Mouse (Mus musculus) spleen, postnatal 10 days (tissue): ENCODE measurements around the gene Brpf1.
A peak's percentile ranks its signal among the peaks of the same experiment; 100 is the strongest.
"Not testable (repeated sequence)": the region's sequence is repeated elsewhere in the genome, so short reads cannot be mapped to it uniquely, and the experiment has no call there.

Experiments used
- DNase-seq, 2 experiments: peaks; one replicate each; pipeline ENCODE4 v3.0.0; 2021 to 2022; ENCODE audit warnings: low spot score in 2 of 2

Gene Brpf1

DNA sequence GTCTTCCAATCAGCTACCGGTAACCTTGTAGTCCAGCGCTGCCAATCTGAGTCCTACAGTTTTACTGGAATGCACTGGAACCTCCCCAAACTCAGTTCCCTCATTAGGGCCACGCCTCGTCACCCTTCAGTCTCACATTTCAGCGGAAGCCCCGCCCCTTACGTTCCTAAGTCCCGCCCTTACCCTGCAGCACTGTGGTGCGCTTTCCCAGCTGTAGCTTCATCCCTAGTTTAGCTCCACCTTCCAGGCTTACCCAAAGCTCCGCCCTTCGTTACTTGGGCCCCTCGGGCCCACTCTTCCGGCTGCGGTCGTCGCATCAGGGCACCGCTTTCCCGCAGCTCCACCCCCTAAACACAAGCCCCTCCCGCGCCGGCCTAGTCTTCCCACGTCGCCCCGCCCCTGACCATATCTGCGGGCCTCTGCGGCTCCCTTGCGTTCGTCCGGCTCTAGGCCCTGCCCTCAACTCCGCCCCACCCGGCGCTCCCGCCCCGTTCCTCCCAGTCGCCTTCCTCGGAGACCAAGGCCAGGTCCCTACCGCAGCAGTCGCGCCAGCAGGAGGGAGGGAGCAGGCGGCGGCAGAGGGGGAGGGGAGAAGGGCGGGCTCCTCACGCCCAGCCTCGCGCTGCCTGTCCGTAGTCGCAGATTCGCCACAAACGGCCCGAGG lies 483 bp upstream of the Brpf1 start:
- peak; percentile 99 for DNase-seq

DNA sequence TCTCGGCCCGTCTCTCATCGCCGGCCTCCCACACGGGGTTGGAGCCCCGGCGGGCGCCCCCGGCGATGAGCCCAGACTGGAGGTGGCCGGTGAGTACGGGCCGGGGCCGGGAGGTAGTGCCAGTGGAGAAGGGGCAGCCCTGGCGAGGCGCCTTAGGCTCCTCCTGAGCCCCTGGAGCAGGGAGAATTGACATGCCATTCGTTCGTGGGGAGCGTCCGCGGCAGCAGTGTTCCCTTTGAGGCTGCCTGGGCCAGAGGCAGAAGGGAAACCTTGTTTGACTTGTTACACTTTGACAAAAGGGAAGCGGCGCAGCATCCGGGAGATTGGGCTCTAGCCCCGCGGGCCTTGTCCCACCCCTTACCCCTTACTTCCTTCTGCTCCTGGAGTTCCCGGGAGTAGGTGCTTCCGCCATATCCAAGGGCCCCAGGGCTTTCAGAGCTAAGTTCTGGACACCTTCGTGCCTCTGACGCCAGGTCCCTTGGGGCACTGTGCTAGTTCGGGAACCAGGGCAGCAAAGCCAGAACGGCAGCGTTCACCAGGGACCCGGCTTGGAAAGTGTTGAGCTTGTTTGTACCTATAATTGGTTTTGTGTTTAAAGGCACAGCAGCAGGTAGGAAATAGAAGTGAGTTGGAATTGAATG lies 664 bp downstream of the Brpf1 start:
- peak; percentile 68 to 71 for DNase-seq

- peak; percentile 29 to 50 for DNase-seq
Measured at GRCm38 (mm10) chr6:113308141-113308540, 1.2 kb downstream of the Brpf1 start.

GRCm38 (mm10) chr6:113315972-113316371 lies 9.0 kb downstream of the Brpf1 start:
- DNase-seq: no peak

GRCm38 (mm10) chr6:113326533-113327315 lies 19.8 kb downstream of the Brpf1 start, which contains the start of gene Ogg1:
Gene Ogg1 (plus strand): TSS chr6:113326972.
- peak; percentile 92 to 98 for DNase-seq

- DNase-seq: no peak
Measured at GRCm38 (mm10) chr6:113329396-113329795, 22.5 kb downstream of the Brpf1 start.

DNA sequence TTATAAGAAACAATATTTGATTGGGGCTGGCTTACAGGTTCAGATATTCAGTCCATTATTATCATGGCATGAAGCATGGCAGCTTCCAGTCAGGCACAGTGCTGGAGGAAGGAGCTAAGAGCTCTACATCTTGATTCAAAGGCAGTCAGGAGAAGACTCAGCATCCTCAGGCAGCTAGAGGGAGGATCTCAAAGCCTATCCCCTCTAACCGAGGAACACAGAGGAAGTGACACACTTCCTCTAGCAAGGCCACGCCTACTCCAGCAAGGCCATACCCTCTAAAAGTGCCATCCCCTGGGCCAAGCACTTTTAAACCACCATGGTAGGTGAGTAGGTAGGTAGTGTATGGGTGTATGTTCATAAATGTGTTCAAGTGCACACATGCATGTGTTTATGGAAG lies 23.6 kb downstream of the Brpf1 start:
- peak in 1 of 2 experiments; percentile 47 for DNase-seq

DNA sequence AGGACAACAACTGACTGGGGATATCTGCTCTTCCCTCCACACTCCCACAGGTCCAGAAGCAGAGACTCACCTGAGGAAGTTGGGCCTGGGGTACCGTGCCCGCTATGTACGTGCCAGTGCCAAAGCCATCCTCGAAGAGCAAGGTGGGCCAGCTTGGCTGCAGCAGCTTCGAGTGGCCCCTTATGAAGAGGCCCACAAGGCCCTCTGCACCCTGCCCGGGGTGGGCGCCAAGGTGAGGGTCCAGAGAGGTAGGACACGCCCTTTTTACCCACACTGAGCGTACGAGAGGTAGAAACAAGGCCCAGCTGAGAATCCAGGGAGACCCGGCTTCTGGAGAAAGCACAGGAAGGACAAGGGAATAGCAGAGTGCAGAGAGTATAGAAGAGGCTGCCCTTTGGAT lies 24.8 kb downstream of the Brpf1 start:
- no peak for DNase-seq

DNA sequence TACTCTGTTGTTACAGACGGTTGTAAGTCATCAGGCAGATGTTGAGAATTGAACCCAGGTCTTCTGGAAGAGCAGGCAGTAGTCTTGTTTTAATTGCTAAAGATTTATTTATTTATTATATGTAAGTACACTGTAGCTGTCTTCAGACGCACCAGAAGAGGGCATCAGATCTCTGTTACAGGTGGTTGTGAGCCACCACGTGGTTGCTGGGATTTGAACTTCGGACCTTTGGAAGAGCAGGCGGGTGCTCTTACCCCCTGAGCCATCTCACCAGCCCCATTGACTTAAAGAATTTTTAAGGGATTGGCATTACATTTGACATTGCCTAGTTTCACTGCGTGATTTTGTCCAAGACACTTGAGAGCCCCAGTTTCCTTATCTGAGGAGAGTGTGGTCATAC lies 25.8 kb downstream of the Brpf1 start:
- not testable (repeated sequence) for DNase-seq

GRCm38 (mm10) chr6:113333137-113333950 lies 26.4 kb downstream of the Brpf1 start:
- no peak for DNase-seq

DNA sequence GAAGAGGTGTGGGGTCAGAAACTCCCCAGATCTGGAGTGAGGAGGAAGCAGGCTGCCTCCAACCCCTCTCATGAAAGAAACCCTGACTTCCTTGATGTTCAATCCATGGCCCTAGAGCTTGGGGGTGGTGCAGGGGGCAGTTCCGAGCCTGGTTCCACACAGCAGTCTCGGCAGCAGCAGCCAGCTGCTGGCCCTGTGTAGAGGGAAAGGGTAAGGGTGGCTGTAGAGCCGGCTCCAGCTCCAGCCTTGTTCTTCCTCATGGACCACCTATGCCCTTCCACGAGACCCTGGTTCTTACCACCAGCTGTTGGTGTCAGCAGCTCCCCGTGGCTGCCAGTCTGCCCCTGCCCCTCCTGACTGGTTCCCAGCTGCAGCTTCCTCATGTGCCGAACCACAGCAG lies 27.3 kb downstream of the Brpf1 start:
- no peak for DNase-seq

- no peak for DNase-seq
Measured at GRCm38 (mm10) chr6:113336852-113337620, 30.1 kb downstream of the Brpf1 start.

- DNase-seq: no peak
Measured at GRCm38 (mm10) chr6:113341574-113341973, 34.6 kb downstream of the Brpf1 start.

DNA sequence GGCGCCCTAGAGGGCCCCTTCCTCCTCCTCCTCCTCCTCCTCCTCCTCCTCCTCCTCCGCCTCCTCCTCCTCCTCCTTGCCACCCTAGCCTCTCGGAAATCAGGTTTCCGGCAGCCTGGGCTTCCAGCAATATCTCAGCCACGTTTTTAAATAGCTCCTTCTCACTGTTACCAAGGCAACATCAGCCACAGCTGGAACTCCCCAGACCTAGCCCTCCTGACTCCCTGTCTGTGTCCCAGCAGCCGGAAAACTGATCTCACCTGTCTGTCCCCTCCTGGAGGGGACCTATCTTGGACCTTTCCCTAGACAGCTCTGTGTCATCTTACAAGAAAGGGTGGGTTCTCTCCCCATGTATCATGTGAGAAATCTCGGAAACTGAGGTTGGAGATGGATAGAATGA lies 35.4 kb downstream of the Brpf1 start:
- no peak for DNase-seq

DNA sequence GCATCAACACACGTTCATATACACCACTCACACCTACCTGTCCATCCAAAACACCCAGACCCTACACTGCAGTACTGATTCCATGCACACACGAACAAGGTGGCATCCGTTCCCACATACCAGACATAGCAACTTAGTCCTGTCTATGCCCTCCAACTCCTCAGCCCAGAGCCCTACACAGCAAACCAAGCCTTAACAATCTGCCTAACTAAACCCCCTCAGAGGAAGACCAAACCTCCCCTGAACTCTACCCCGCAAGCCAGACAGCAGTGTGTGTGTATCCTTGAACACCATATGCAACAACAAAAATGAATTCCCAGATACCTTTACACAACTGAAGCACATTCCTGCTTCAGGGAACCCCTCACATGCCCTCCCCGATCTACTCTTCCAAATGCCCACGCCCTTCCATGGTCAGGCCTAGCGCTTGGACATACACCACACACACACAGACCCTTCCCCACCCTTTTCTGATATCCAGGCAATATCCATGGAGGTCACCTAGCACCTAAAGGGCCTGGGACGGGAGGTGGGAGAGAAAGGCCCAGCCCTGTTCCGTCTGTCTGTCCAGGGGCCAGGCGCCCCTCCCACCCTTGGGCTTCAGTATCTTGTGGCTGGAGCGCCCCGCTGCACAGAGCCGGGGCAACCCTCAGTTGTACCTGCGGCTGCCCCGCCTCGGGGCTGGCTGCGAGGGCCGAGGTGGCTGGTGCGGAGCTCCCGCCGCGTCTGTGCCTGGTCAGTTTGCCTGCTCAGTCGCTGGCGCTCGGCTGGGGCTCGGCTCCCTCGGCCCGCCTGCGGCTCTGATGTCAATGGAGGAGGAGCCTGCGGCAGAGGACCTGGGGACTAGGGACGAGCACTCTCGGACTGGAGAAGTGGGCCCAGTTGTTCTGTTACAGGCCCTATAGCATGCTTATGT lies 36.5 kb downstream of the Brpf1 start, which contains the start of gene Camk1:
Camk1 (minus strand) TSS at position 808 of the 916 bp plus-strand sequence.
- peak; percentile 31 to 55 for DNase-seq

DNA sequence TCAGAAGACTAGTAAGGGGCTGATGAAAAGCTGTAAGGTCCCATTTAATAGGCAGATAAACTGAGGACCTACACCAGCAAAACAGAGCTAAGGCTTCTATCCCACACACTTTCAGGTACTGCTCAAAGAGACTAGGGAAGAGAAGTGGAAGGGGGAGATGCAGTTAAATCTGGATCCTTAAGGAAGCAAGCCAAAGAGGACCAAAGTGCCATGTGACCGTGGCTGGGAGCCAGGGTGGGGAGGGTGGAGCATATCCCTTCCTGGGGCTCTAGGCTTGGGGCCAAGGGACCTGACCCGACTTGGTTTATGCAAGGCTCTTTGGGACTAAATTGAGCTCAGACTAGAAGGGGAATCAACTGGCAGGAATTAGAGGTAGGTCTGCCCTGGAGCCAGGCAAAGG lies 37.4 kb downstream of the Brpf1 start:
- peak in 1 of 2 experiments; percentile 42 for DNase-seq

- DNase-seq: no peak
Measured at GRCm38 (mm10) chr6:113346897-113347296, 40.0 kb downstream of the Brpf1 start.

DNA sequence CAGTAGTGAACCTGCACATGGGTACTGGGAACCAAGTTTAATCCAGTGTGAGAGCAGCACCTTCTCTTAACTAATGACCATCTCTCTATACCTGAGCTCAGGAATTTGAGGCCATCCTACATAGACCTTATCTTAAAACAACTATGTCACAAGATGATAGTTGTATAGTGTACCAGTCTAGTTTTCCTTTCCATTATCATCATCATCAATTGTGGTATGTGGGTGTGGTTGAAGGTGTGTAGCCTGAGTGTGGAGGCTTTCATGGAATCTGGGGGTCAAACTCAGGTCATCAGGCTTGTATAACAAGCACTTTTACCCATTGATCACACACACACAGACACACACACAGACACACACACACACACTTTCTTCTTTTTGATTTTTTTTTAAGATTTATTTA lies 43.6 kb downstream of the Brpf1 start:
- no peak for DNase-seq

GRCm38 (mm10) chr6:113351161-113351560 lies 44.2 kb downstream of the Brpf1 start:
- no peak for DNase-seq

DNA sequence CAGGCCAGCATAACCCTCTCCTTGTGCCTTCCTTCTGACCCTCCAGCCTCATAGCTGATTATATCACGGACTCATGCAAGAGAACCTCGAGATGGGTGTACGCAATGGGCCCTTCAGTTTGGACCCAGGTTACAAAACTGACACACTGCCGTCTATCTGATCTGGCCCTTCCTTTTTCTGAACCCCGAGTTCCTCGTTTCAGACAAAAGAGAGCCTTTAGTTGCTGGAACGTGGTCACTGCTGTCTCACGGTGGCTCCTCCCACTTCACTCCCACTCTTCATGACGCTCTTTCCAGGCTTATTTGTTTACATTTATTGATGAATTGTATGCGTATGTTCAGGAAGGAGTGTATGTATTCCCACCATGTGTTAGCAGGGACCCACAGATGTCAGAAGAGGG lies 44.7 kb downstream of the Brpf1 start:
- DNase-seq: no peak
